Comparison of ENCODE assay signal across 9 mouse cellular contexts in genomic region chr2:24048480-24049097, GRCm38 (mm10). TPM values are rescaled to one million over a fixed set of nuclear protein-coding genes. Genes with fewer than 3 reads are reported as not detected.
DNase-seq lines count a peak whose midpoint lies in the region; ATAC-seq and TF ChIP-seq lines count a peak whose summit lies in the region.
"Had no signal": no experiment of that assay in that cellular context is flagged by ENCODE, and none has a peak within 500 bp of the region (broad histone marks: within the 10 kb centered on the region; RNA-seq: fewer than 3 reads in every experiment).

No protein-coding gene starts in this region.

- no peak for TF ChIP-seq CTCF in MEL (IDR thresholded peaks at IDR 0.05 in 2 of 3, conservative IDR thresholded peaks at IDR 0.05 in 1 of 3; ENCODE audit: control insufficient read depth in 1 of 3, insufficient read depth in 1 of 3, low read depth in 2 of 3, low read length in 3 of 3, poor library complexity in 1 of 3, severe bottlenecking in 1 of 3)
- no peak for TF ChIP-seq CTCF in lung, postnatal 0 days (IDR thresholded peaks at IDR 0.05)

- H3K9ac ChIP-seq in MEL (ENCODE audit: control insufficient read depth, low read depth, low read length, poor library complexity, severe bottlenecking) = peak overlapping the region; percentile 65
- peak overlapping the region; percentile 63 for H3K9ac ChIP-seq in hindbrain, embryonic 13.5 days
- 0 out of 2 replicates have a peak overlapping the region, but pooled peaks have one; percentile 16 for H3K9ac ChIP-seq in lung, postnatal 0 days (replicated peaks; ENCODE audit: low read depth)

- peak overlapping the region; percentile 58 for H3K4me2 ChIP-seq in hindbrain, embryonic 13.5 days
- H3K4me2 ChIP-seq in lung, postnatal 0 days (replicated peaks; ENCODE audit: low read depth, low read length) = peak overlapping the region; percentile 45

- peak overlapping the region; percentile 68 for H3K27ac ChIP-seq in MEL (ENCODE audit: control insufficient read depth, low read depth, low read length)
- peak overlapping the region; percentile 73 for H3K27ac ChIP-seq in hindbrain, embryonic 13.5 days
- H3K27ac ChIP-seq in lung, postnatal 0 days (ENCODE audit: low read length) = no peak overlapping the region

- H3K79me2 ChIP-seq in MEL (ENCODE audit: control insufficient read depth, insufficient read depth, low read length, poor library complexity) = no peaks in the 10 kb centered on the region

- TF ChIP-seq RAD21 in MEL (IDR thresholded peaks at IDR 0.05; ENCODE audit: low read depth, low read length) = no peak

- peaks cover 0 to 11% of the 10 kb centered on the region in 2 experiments; a peak in 2 of 4 replicates for H3K36me3 ChIP-seq in MEL (ENCODE audit: control insufficient read depth in 1 of 2, insufficient read depth in 2 of 2, low read length in 2 of 2)
- no peaks in the 10 kb centered on the region for H3K36me3 ChIP-seq in hindbrain, embryonic 13.5 days
- H3K36me3 ChIP-seq in lung, postnatal 0 days (ENCODE audit: insufficient read depth, low read length) = no peaks in the 10 kb centered on the region
- H3K36me3 ChIP-seq: G1E had no signal

- TF ChIP-seq POLR2A in MEL (IDR thresholded peaks at IDR 0.05; ENCODE audit: control insufficient read depth in 1 of 2, insufficient read depth in 1 of 2, low read depth in 1 of 2, low read length in 2 of 2, poor library complexity in 1 of 2) = no peak

- 10% methylated on average over 16 of the region's 16 CpGs for WGBS in hindbrain, embryonic 13.5 days
- WGBS in lung, postnatal 0 days = 7% methylated on average over 16 of the region's 16 CpGs

- H3K4me1 ChIP-seq in MEL (ENCODE audit: control insufficient read depth in 1 of 2, insufficient read depth in 2 of 2, low read length in 2 of 2) = no peaks in the 10 kb centered on the region; a peak in 2 of 4 replicates
- peaks cover 10% of the 10 kb centered on the region for H3K4me1 ChIP-seq in hindbrain, embryonic 13.5 days (replicated peaks)
- H3K4me1 ChIP-seq in lung, postnatal 0 days (ENCODE audit: insufficient read depth, low read depth, low read length) = no peaks in the 10 kb centered on the region

- H3K27me3 ChIP-seq in MEL (ENCODE audit: control insufficient read depth in 1 of 2, insufficient read depth in 2 of 2, low read length in 2 of 2) = no peaks in the 10 kb centered on the region
- H3K27me3 ChIP-seq in hindbrain, embryonic 13.5 days = no peaks in the 10 kb centered on the region
- H3K27me3 ChIP-seq in lung, postnatal 0 days (replicated peaks; ENCODE audit: insufficient read depth, low read length) = no peaks in the 10 kb centered on the region

- DNase-seq in MEL (ENCODE audit: low read depth, low spot score) (peak; percentile 67), adipocyte (ENCODE audit: low spot score) (no peak)
- DNase-seq in cerebellum, postnatal 14 days = peak; percentile 40 to 46
- DNase-seq in gastrocnemius, adult 18-20 months (ENCODE audit: low spot score) = peak; percentile 69
- peak; percentile 46 to 48 for DNase-seq in layer of hippocampus, postnatal 14 days (ENCODE audit: low spot score in 2 of 2)
- DNase-seq in lung, postnatal 0 days (ENCODE audit: low spot score) = peak; percentile 26
- DNase-seq in ovary, postnatal 36 days (ENCODE audit: low spot score) = peak; percentile 72

- H3K9me3 ChIP-seq in MEL (replicated peaks; ENCODE audit: insufficient read depth, low read length) = no peaks in the 10 kb centered on the region
- H3K9me3 ChIP-seq in hindbrain, embryonic 13.5 days = no peaks in the 10 kb centered on the region
- no peaks in the 10 kb centered on the region for H3K9me3 ChIP-seq in lung, postnatal 0 days (ENCODE audit: low read length)
- H3K9me3 ChIP-seq: G1E had no signal

- ATAC-seq in hindbrain, embryonic 13.5 days (ENCODE audit: low FRiP score) = peak; percentile 93
- ATAC-seq in lung, postnatal 0 days = peak; percentile 46

- H3K4me3 ChIP-seq in MEL (ENCODE audit: control insufficient read depth in 1 of 2, insufficient read depth in 1 of 2, low read depth in 2 of 2, low read length in 2 of 2) = peak overlapping the region; percentile 65 to 77
- H3K4me3 ChIP-seq in hindbrain, embryonic 13.5 days = peak overlapping the region; percentile 43
- H3K4me3 ChIP-seq in lung, postnatal 0 days (ENCODE audit: low read depth, low read length) = peak overlapping the region; percentile 21

- peak in 1 of 2 experiments; percentile 59; a peak in 2 of 4 replicates for TF ChIP-seq EP300 in MEL (IDR thresholded peaks at IDR 0.05; ENCODE audit: low read depth in 1 of 2, low read length in 2 of 2)
- TF ChIP-seq EP300 in lung, postnatal 0 days (IDR thresholded peaks at IDR 0.05) = no peak

TF ChIP-seq in MEL, 35 proteins besides CTCF, POLR2A, EP300 and RAD21:
- TF ChIP-seq GATA1 (IDR thresholded peaks at IDR 0.05; ENCODE audit: low read depth, low read length) (peak; percentile 43; the same call in 1 of the 2 replicates), HCFC1 (IDR thresholded peaks at IDR 0.05; ENCODE audit: low read depth, low read length) (peak; percentile 26; the same call in 1 of the 2 replicates), SIN3A (IDR thresholded peaks at IDR 0.05; ENCODE audit: low read length) (peak; percentile 29), MAFK (IDR thresholded peaks at IDR 0.05; ENCODE audit: borderline replicate concordance, low read depth, low read length) (no peak), CHD1 (IDR thresholded peaks at IDR 0.05; ENCODE audit: low read depth, low read length) (0 out of 2 replicates have a peak, but pooled peaks have one; percentile 50), TAL1 (IDR thresholded peaks at IDR 0.05; ENCODE audit: low read length) (peak; percentile 30; the same call in 1 of the 2 replicates), SMC3 (IDR thresholded peaks at IDR 0.05; ENCODE audit: low read depth, low read length) (no peak), GABPA (IDR thresholded peaks at IDR 0.05; ENCODE audit: low read depth, low read length) (no peak), NRF1 (IDR thresholded peaks at IDR 0.05; ENCODE audit: insufficient read depth, low read depth, low read length, poor library complexity, severe bottlenecking) (no peak), CHD2 (IDR thresholded peaks at IDR 0.05; ENCODE audit: low read length) (peak; percentile 44), TCF12 (IDR thresholded peaks at IDR 0.05; ENCODE audit: low read depth, low read length) (peak; percentile 12; the same call in 1 of the 2 replicates)

RNA-seq across cellular contexts. Expression of gene Hnmt, which starts 0.6 kb away (rescaled TPM):
- 6.0 and 7.0 TPM in 2 replicates for total RNA-seq in MEL (2012; rRNA removed)
- 1 to 10 TPM in 1 of 2 experiments, not detected in 1; 3.0 TPM for polyA plus RNA-seq in MEL (2012; ENCODE audit: insufficient read depth in 1 of 2, insufficient read length in 2 of 2, low read depth in 1 of 2, low replicate concordance in 2 of 2, missing spikeins in 1 of 2)
- 1 to 10 TPM; 6.4 to 7.6 TPM for total RNA-seq in gastrocnemius, adult 18-20 months (2021)
- 4.7 and 5.8 TPM in 2 replicates for polyA plus RNA-seq in hindbrain, embryonic 13.5 days (2015; fragmentation: Nextera tagmentation; extraction: Ambion mirVana)
- 10 to 100 TPM; 25.3 to 26.9 TPM for total RNA-seq in layer of hippocampus, postnatal 14 days (2021)
- polyA plus RNA-seq in lung, postnatal 0 days (2015; fragmentation: Nextera tagmentation; extraction: Ambion mirVana) = 5.6 and 5.8 TPM in 2 replicates
- total RNA-seq: G1E had no signal
- polyA plus RNA-seq: G1E had no signal

RNA-seq across cellular contexts. Expression of gene Tbpl2, which starts 47.8 kb away (rescaled TPM):
- total RNA-seq in MEL (2012; rRNA removed) = not detected in 2 replicates
- polyA plus RNA-seq in MEL (2012; ENCODE audit: insufficient read depth in 1 of 2, insufficient read length in 2 of 2, low read depth in 1 of 2, low replicate concordance in 2 of 2, missing spikeins in 1 of 2) = not detected
- not detected for total RNA-seq in gastrocnemius, adult 18-20 months (2021)
- polyA plus RNA-seq in hindbrain, embryonic 13.5 days (2015; fragmentation: Nextera tagmentation; extraction: Ambion mirVana) = not detected in 2 replicates
- not detected for total RNA-seq in layer of hippocampus, postnatal 14 days (2021)
- polyA plus RNA-seq in lung, postnatal 0 days (2015; fragmentation: Nextera tagmentation; extraction: Ambion mirVana) = not detected in 2 replicates
- total RNA-seq: G1E had no signal
- polyA plus RNA-seq: G1E had no signal

Comparison
In these comparisons a context has a peak if more than half of its experiments do, and no peak if none do; other contexts are left out.
1. H3K4me3 ChIP-seq: peak in every context shown above with its lines; median percentile 71 in MEL; 43 in hindbrain, embryonic 13.5 days; 21 in lung, postnatal 0 days.